9 mouse cellular contexts compared by ENCODE assay signal in the genomic region with DNA sequence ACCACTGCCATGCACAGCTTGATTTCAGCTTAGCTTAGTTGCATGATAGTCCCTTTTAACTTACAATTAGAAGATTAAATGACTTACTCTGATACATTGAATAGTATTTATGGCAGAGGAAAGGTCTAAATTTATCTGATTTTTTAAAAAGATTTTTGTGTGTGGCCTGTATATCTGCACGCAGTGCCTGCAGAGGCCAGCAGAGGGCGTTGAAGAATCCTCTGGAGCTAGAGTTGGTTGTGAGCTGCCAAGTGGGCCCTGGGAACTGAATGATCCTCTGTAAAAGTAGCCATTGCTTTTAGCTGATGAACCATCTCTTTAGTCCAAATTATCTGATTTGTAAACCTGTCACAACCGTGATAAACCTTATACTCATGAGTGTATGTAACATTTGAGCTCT. TPM values are rescaled to one million over a fixed set of nuclear protein-coding genes. Genes with fewer than 3 reads are reported as not detected.
DNase-seq lines count a peak whose midpoint lies in the region; ATAC-seq lines count a peak whose summit lies in the region.
"Had no signal": no experiment of that assay in that cellular context is flagged by ENCODE, and none has a peak within 500 bp of the region (broad histone marks: within the 10 kb centered on the region; RNA-seq: fewer than 3 reads in every experiment).

No protein-coding gene starts in this region.

- ATAC-seq in common myeloid progenitor, adult 5-6 weeks (replicated peaks; ENCODE audit: low read depth, poor library complexity, severe bottlenecking) = peak; percentile 72; the same call in 1 of the 2 replicates
- ATAC-seq in megakaryocyte, adult 5-6 weeks (ENCODE audit: poor library complexity, severe bottlenecking) = peak; percentile 76
- ATAC-seq in activated CD4-positive, CD25-positive, alpha-beta regulatory T cell, adult 4 months = no peak

- peak; percentile 17 for DNase-seq in gastrocnemius, postnatal 10 days
- DNase-seq in gastrocnemius, postnatal 14 days = no peak
- DNase-seq in right cerebral cortex, postnatal 4 days = peak; percentile 11
- DNase-seq in right cerebral cortex, postnatal 10 days (ENCODE audit: low spot score in 2 of 2) = no peak
- DNase-seq in right cerebral cortex, adult 2 months (ENCODE audit: low spot score in 2 of 2) = no peak

- intact Hi-C loops in gastrocnemius, postnatal 14 days (cut with DNase I; ENCODE audit: low total_unique reads) = no loop called here

RNA-seq across cellular contexts. Expression of gene Smyd1, which starts 23.3 kb away (rescaled TPM):
- total RNA-seq in gastrocnemius, postnatal 10 days (2021) = 100 to 1,000 TPM; 196 to 220 TPM
- total RNA-seq in gastrocnemius, postnatal 14 days (2021) = 100 to 1,000 TPM; 228 to 241 TPM
- not detected in 2 replicates for total RNA-seq in common myeloid progenitor, adult 5-6 weeks (2017)
- total RNA-seq in megakaryocyte, adult 5-6 weeks (2015) = not detected in 2 replicates
- not detected in 2 replicates for total RNA-seq in megakaryocyte, adult 5-6 weeks (2017)
- not detected for polyA plus RNA-seq in activated CD4-positive, CD25-positive, alpha-beta regulatory T cell, adult 4 months (2017; shearing (Covaris generic))

RNA-seq across cellular contexts. Expression of gene Cd8b1, which starts 23.8 kb away (rescaled TPM):
- under 1 TPM in 1 of 2 experiments, not detected in 1; 0.18 TPM for total RNA-seq in gastrocnemius, postnatal 10 days (2021)
- total RNA-seq in gastrocnemius, postnatal 14 days (2021) = not detected
- total RNA-seq in common myeloid progenitor, adult 5-6 weeks (2017) = not detected in 2 replicates
- total RNA-seq in megakaryocyte, adult 5-6 weeks (2015) = 0.20 TPM in 1 of 2 replicates, not detected in the other
- not detected in 2 replicates for total RNA-seq in megakaryocyte, adult 5-6 weeks (2017)
- polyA plus RNA-seq in activated CD4-positive, CD25-positive, alpha-beta regulatory T cell, adult 4 months (2017; shearing (Covaris generic)) = 10 to 100 TPM; 13.1 to 17.9 TPM
- total RNA-seq: left cerebral cortex, postnatal 14 days had no signal

RNA-seq across cellular contexts. Expression of gene Krcc1, which starts 27.3 kb away (rescaled TPM):
- total RNA-seq in gastrocnemius, postnatal 10 days (2021) = 10 to 100 TPM; 32.9 to 33.5 TPM
- total RNA-seq in gastrocnemius, postnatal 14 days (2021) = 10 to 100 TPM; 23.6 to 27.9 TPM
- 85.9 and 98.2 TPM in 2 replicates for total RNA-seq in common myeloid progenitor, adult 5-6 weeks (2017)
- total RNA-seq in megakaryocyte, adult 5-6 weeks (2015) = 88.0 and 114 TPM in 2 replicates
- total RNA-seq in megakaryocyte, adult 5-6 weeks (2017) = 124 and 139 TPM in 2 replicates
- polyA plus RNA-seq in activated CD4-positive, CD25-positive, alpha-beta regulatory T cell, adult 4 months (2017; shearing (Covaris generic)) = 100 to 1,000 TPM in 1 of 2 experiments, 10 to 100 TPM in 1; 88.6 to 106 TPM

Comparison
In these comparisons a context has a peak if more than half of its experiments do, and no peak if none do; other contexts are left out.
1. DNase-seq: peak in gastrocnemius, postnatal 10 days (single experiment) and right cerebral cortex, postnatal 4 days (single experiment); none in gastrocnemius, postnatal 14 days (single experiment), right cerebral cortex, postnatal 10 days (0 of 2) and right cerebral cortex, adult 2 months (0 of 2).
2. RNA of gene Smyd1, which starts 23.3 kb away (total RNA-seq): 228 to 241 TPM in gastrocnemius, postnatal 14 days and 196 to 220 TPM in gastrocnemius, postnatal 10 days; not detected in common myeloid progenitor, adult 5-6 weeks and not detected in megakaryocyte, adult 5-6 weeks; every median in the first group is over 100 times any median in the second.